Mouse (Mus musculus) spleen, adult 12 weeks (tissue): ENCODE measurements around the gene Kat7.

Experiments
- DNase-seq: peaks from one replicate; pipeline ENCODE4 v3.0.0; 2022; ENCODE audit warnings: low spot score

Gene Kat7

GRCm38 (mm10) chr11:95310007-95310647 lies at the start of gene Kat7:
Gene Kat7 (minus strand): TSS chr11:95310246.
- DNase-seq: peak; percentile 91

GRCm38 (mm10) chr11:95358263-95358662 lies 48.2 kb upstream of the Kat7 start:
- no peak for DNase-seq

GRCm38 (mm10) chr11:95356469-95357273 lies 46.6 kb upstream of the Kat7 start:
- DNase-seq: peak; percentile 92

- no peak for DNase-seq
These were observed 46.0 kb upstream of the Kat7 start for GRCm38 (mm10) chr11:95356039-95356438.

GRCm38 (mm10) chr11:95355661-95356011 lies 45.6 kb upstream of the Kat7 start:
- no peak for DNase-seq

- no peak for DNase-seq
These were observed 45.1 kb upstream of the Kat7 start for GRCm38 (mm10) chr11:95354945-95355660.

- no peak for DNase-seq
These were observed 44.3 kb upstream of the Kat7 start for GRCm38 (mm10) chr11:95354228-95354944.

- DNase-seq: no peak
These were observed 43.2 kb upstream of the Kat7 start for GRCm38 (mm10) chr11:95353226-95353625.

GRCm38 (mm10) chr11:95352686-95353085 lies 42.6 kb upstream of the Kat7 start:
- DNase-seq: no peak

- DNase-seq: no peak
These were observed 40.9 kb upstream of the Kat7 start for GRCm38 (mm10) chr11:95350960-95351359.

GRCm38 (mm10) chr11:95350289-95350688 lies 40.2 kb upstream of the Kat7 start:
- DNase-seq: no peak

- no peak for DNase-seq
These were observed 34.1 kb upstream of the Kat7 start for GRCm38 (mm10) chr11:95344181-95344580.

- no peak for DNase-seq
These were observed 33.1 kb upstream of the Kat7 start for GRCm38 (mm10) chr11:95343180-95343579.

GRCm38 (mm10) chr11:95340664-95341063 lies 30.6 kb upstream of the Kat7 start:
- DNase-seq: no peak

- DNase-seq: no peak
These were observed 30.2 kb upstream of the Kat7 start for GRCm38 (mm10) chr11:95340259-95340658.

GRCm38 (mm10) chr11:95339471-95340021 lies 29.5 kb upstream of the Kat7 start:
- DNase-seq: peak; percentile 72

GRCm38 (mm10) chr11:95337846-95338342 lies 27.8 kb upstream of the Kat7 start:
- DNase-seq: no peak

- peak; percentile 64 for DNase-seq
These were observed 27.2 kb upstream of the Kat7 start for GRCm38 (mm10) chr11:95337129-95337813.

- DNase-seq: peak; percentile 80
These were observed 26.6 kb upstream of the Kat7 start, which contains the start of gene Fam117a for GRCm38 (mm10) chr11:95336568-95337128. Gene Fam117a (plus strand): TSS chr11:95337018.

GRCm38 (mm10) chr11:95334448-95335060 lies 24.5 kb upstream of the Kat7 start:
- no peak for DNase-seq
